Mouse (Mus musculus) stomach, postnatal 0 days (tissue): ENCODE results near the gene Ina. TPM values are rescaled to one million over a fixed set of nuclear protein-coding genes. Genes with fewer than 3 reads are reported as not detected.
A peak's percentile ranks its signal among the peaks of the same experiment; 100 is the strongest.

Experiments
- ATAC-seq: fragments of 200-750 bp; cut with Nextera tagmentation; 2 replicates; pipeline ENCODE4 v1.8.0; 2017; ENCODE audit not compliant: low FRiP score, low TSS enrichment
- DNase-seq: peaks from one replicate; pipeline ENCODE4 v3.0.0-alpha.2; 2016; ENCODE audit warnings: low spot score
- H3K27ac ChIP-seq: fragments of 300-500 bp; sonication (generic); replicated peaks from 2 replicates; pipeline ENCODE4 v1.5.1; 2014; ENCODE audit warnings: mild to moderate bottlenecking, control low read depth
- H3K27me3 ChIP-seq: fragments of 300-500 bp; sonication (generic); 2 replicates; pipeline ENCODE4 v1.6.1; 2014; ENCODE audit warnings: low read length; ENCODE audit not compliant: control insufficient read depth, insufficient read depth
- H3K36me3 ChIP-seq: fragments of 300-500 bp; sonication (generic); 2 replicates; pipeline ENCODE4 v1.6.1; 2014; ENCODE audit warnings: low read length, mixed read lengths; ENCODE audit not compliant: control insufficient read depth, insufficient read depth
- H3K4me1 ChIP-seq: fragments of 300-500 bp; sonication (generic); replicated peaks from 2 replicates; pipeline ENCODE4 v1.6.1; 2014; ENCODE audit warnings: antibody characterized with exemption; ENCODE audit not compliant: control insufficient read depth, insufficient read depth
- H3K4me2 ChIP-seq: fragments of 300-500 bp; sonication (generic); replicated peaks from 2 replicates; pipeline ENCODE4 v1.6.1; 2014; ENCODE audit warnings: low read depth, mild to moderate bottlenecking, control low read depth, moderate library complexity
- H3K4me3 ChIP-seq: fragments of 300-500 bp; sonication (generic); 2 replicates; pipeline ENCODE4 v1.5.1; 2014; ENCODE audit warnings: low read depth, low read length, control low read depth
- H3K9ac ChIP-seq: fragments of 300-500 bp; sonication (generic); 2 replicates; pipeline ENCODE4 v1.6.1; 2014; ENCODE audit warnings: mild to moderate bottlenecking, low read length, control low read depth, mixed read lengths
- H3K9me3 ChIP-seq: fragments of 300-500 bp; sonication (generic); 2 replicates; pipeline ENCODE4 v1.6.1; 2016; ENCODE audit warnings: low read length; ENCODE audit not compliant: control insufficient read depth
- CTCF ChIP-seq: IDR thresholded peaks from 2 replicates; pipeline ENCODE4 v1.5.1; 2016; ENCODE audit warnings: antibody characterized with exemption, low read depth, mild to moderate bottlenecking, moderate library complexity
- EP300 ChIP-seq: optimal IDR thresholded peaks from 2 replicates; pipeline ENCODE3; 2016; ENCODE audit warnings: antibody characterized with exemption
- WGBS: fragments of 180-500 bp; shearing (Covaris S2); extraction: QIAGEN DNeasy Blood & Tissue Kit; methylation state at CpG from one replicate; pipeline ENCODE4 v1.1.7; 2014; 5-methylcytosine and 5-hydroxymethylcytosine counted together
- polyA plus RNA-seq: library from polyadenylated mRNA; unstranded; fragments of >200 nt; fragmentation: Nextera tagmentation; extraction: Ambion mirVana; gene quantifications from 2 replicates; pipeline ENCODE4 v1.2.1, GENCODE M21; 2015

Gene Ina
- polyA plus RNA-seq, 1 experiment from 2014 or later = 3.5 TPM

DNA sequence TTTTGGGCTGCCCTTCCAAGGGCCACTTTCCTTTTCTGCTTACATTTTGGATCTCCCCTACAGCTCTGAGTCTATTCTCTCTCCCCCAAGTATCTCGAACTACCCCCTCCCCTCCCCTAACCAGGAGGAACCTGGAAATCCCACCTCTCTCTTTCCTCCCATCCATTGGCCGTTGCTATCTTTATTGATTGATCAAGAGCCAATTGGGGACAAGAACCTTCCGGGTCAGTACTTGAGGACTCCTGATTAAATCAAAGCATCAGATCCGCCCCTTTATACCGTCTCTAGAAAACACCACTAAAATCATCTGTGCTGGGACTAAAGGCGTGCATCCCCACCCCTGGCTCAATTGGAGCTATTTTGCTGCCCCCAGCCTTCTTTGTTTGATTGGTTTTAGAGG lies 33.0 kb upstream of the Ina start:
- H3K9ac ChIP-seq = no peak overlapping the region
- no peak for ATAC-seq
- no peak for DNase-seq
- H3K27ac ChIP-seq = peak overlapping the region; percentile 83
- 43% methylated on average over 6 of the region's 6 CpGs for WGBS
- H3K4me2 ChIP-seq = no peak overlapping the region
- no peaks in the 10 kb centered on the region for H3K36me3 ChIP-seq
- TF ChIP-seq CTCF = no peak
- TF ChIP-seq EP300 = no peak
- no peaks in the 10 kb centered on the region for H3K4me1 ChIP-seq
- H3K4me3 ChIP-seq = no peak overlapping the region
- no peaks in the 10 kb centered on the region for H3K9me3 ChIP-seq
- H3K27me3 ChIP-seq = no peaks in the 10 kb centered on the region

DNA sequence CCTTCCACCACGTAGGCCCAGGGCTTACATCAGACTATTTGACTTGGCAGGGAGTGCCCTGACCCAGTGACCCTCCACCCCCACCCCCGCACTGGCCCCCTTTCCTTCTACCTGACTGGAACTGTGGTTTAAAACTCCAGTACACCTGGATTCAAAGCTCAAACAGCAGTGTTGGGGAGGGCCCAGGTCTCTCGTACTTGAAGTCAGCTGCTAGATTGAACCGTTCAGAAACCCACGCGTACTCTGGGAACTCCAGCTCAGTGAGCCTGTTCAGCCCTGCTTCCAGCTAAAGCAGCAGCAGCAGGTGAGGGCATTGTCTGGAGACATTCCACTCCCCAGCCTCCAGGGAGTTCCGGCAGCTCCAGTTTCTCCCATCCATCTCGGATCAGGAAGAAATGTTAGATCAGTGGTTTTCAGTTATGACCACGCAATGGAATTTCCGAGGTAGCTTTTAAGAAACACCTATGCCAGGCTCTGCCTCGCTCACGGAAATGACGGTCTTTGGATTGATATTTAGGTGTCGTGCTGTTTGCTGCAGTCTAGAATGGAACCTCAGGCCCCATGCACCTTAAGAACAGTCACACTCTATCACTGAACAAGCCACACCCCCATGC lies 31.0 kb upstream of the Ina start:
- WGBS = 39% methylated on average over 14 of the region's 14 CpGs
- ATAC-seq (peak; percentile 26), DNase-seq (peak; percentile 81)
- peak overlapping the region; percentile 89 for H3K27ac ChIP-seq
- no peaks in the 10 kb centered on the region for H3K4me1 ChIP-seq
- no peak overlapping the region for H3K4me2 ChIP-seq
- H3K36me3 ChIP-seq = no peaks in the 10 kb centered on the region
- no peaks in the 10 kb centered on the region for H3K9me3 ChIP-seq
- peak overlapping the region; percentile 35 for H3K9ac ChIP-seq
- TF ChIP-seq CTCF = no peak
- no peak for TF ChIP-seq EP300
- H3K27me3 ChIP-seq = no peaks in the 10 kb centered on the region
- no peak overlapping the region for H3K4me3 ChIP-seq

DNA sequence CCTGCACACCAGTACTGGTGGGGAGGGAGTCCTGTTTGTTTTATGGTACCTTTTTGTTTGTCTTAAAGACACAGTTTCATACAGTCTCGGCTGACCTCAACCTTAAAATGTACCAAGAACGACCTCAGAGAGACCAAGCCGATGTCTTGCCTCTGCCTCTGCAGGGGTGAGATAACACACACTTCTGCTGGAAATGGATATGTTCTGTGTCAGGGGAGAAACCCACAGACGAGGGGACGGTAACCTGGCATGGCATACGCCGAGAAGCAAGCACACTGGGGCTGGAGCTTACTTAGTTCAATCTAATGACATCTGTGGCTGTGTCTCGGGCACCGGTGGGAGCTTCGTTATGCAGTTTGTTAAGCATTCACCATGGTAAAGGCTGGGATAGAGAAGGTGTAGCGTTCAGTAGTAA lies 30.5 kb upstream of the Ina start:
- Histone ChIP-seq H3K4me2 (no peak overlapping the region), H3K9ac (no peak overlapping the region), H3K4me1 (no peaks in the 10 kb centered on the region), H3K27me3 (no peaks in the 10 kb centered on the region), H3K4me3 (no peak overlapping the region), H3K9me3 (no peaks in the 10 kb centered on the region), H3K36me3 (no peaks in the 10 kb centered on the region), H3K27ac (peak overlapping the region; percentile 89)
- no peak for TF ChIP-seq EP300
- TF ChIP-seq CTCF = no peak
- WGBS = 28% methylated on average over 11 of the region's 11 CpGs
- ATAC-seq (no peak), DNase-seq (peak; percentile 53)

DNA sequence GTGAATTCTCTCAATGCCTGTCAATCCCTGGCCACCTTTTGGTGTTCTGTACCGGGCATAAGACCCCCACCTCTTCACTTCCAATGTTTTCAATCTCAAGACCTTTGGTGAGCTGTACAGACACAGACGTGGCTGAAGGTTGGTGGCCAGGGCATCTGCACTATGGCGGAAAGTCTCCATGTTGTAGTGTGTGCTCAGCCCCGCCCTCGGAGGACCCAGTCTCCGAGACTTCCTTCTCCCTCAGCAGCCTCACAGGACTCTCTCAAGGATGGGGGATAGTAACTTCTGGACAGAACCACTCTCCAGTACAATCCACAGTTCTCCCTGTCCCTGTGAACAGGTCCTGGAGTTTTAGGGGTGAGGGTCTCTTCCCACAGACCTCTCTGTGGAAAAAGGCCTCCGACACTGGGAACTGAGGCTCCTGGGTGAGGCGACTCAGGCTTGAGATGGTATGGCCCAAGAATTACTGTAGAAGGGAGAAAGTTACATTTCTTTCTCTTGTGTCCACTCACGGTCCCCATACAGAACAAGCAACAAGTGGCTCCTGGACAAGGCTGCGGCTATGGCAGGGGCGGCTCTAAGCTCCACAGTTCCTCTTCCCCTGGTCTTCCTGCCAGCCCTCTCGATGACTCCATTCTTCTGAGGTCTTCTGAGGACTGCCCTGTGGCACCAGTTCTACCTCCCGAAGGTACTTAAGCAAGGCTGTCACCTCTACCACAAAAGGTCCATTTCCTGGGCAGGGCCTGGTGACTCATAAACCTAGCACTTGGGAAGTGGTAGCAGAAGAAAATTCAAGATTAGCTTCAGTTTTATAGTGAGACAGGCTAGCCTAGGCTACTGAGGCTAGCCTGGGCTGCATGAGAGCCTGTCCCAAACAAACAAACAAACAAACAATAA lies 29.5 kb upstream of the Ina start:
- TF ChIP-seq EP300 = no peak
- TF ChIP-seq CTCF = no peak

DNA sequence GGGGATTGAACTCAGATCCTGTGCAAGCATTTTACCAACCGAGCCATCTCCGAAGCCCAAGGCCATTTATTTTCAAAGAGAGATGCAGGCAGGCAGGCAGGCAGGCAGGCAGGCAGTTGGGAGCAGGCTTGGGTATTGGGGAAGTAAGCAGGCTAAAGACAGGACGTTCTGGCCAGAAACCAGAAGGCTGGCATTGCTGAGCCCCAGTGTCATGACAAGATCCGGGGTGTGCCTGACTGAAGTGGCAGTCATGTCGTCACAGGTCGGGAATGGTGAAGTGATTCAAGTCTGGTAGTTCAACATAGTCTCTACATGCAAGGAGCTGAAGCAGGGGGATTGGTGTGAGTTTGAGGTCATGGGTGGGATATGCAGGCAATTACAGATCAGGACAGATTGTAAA lies 26.9 kb upstream of the Ina start:
- ATAC-seq = no peak; the same call in 1 of the 2 replicates
- H3K27me3 ChIP-seq = no peaks in the 10 kb centered on the region
- H3K4me3 ChIP-seq = no peak overlapping the region
- no peak overlapping the region for H3K4me2 ChIP-seq
- 65% methylated on average over 6 of the region's 6 CpGs for WGBS
- H3K9ac ChIP-seq = no peak overlapping the region
- H3K27ac ChIP-seq = peak overlapping the region; percentile 87
- DNase-seq = peak; percentile 54
- no peaks in the 10 kb centered on the region for H3K4me1 ChIP-seq
- no peak for TF ChIP-seq CTCF
- no peak for TF ChIP-seq EP300
- H3K36me3 ChIP-seq = no peaks in the 10 kb centered on the region
- H3K9me3 ChIP-seq = no peaks in the 10 kb centered on the region

More for the DNA sequence above, 29.5 kb upstream of the Ina start:
- DNase-seq (peak; percentile 60), ATAC-seq (peak; percentile 46)
- Histone ChIP-seq H3K27me3 (no peaks in the 10 kb centered on the region), H3K9me3 (no peaks in the 10 kb centered on the region), H3K4me3 (no peak overlapping the region), H3K4me1 (no peaks in the 10 kb centered on the region), H3K36me3 (no peaks in the 10 kb centered on the region), H3K27ac (peak overlapping the region; percentile 86), H3K4me2 (0 out of 2 replicates have a peak overlapping the region, but pooled peaks have one; percentile 25), H3K9ac (no peak overlapping the region)
- 70% methylated on average over 13 of the region's 13 CpGs for WGBS
